Mouse (Mus musculus): ENCODE results near the gene Tsfm. TPM values are rescaled to one million over a fixed set of nuclear protein-coding genes. Genes with fewer than 3 reads are reported as not detected.

Tsfm gene
- total RNA-seq, 4 experiments from 2014 or later = 24.5 to 31.8 (median 27.5) TPM

DNA sequence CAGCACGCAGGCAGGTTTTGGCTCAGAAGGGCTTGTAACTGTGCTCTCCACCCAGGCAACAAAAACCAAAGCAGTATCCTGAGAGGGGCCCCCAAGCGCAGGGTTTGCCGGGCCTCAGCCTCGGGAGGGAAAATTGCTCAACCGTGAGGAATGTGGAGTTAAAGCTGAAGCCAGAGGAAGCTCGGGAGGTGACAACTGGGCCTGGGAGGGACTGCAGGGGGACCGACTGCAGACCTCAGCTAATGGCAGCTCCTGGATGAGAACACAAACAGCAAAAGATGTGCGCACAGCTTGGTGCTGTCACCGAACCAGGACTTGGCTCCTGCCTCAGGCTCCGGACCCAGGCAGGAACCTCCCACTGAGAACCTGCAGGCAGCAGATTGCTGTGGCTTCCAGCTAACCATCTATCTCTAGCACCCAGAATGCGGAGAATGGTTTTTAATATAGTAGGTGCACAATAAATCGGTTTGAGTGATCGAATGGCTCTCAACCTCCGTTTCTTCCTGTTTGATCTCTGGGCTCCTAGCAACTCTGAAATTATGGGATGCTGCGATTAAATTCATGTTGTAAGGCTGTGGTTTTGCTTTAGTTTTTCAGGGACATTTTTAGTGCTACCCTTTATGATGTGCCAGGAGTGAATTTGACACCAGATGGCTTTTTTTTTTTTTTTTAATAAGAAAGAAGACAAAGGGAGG is 68.2 kb downstream of the Tsfm start:
- DNase-seq (ENCODE audit: low spot score in 2 of 2) = peak; percentile 60 to 68

DNA sequence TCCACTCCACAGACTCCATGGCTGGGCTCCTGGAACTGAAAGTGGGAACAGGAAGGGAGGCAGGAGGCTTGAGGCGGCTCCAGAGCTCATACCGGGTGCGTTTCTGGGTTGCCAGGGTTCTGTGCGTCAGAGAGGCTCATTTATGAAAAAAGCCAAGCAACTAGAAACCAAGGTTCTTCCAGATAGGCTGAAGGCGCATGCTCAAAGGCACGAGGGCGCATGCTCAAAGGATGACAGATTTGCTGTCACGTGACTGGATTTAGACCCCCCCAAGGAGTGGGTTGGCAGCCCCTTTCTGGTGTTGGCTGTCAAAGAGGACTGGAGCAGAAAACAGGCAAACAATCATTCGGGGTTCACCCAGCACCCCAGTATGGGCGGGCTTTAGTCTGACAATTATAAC is 68.9 kb downstream of the Tsfm start:
- peak; percentile 62 for DNase-seq (ENCODE audit: low spot score in 2 of 2)

Small RNA genes within 50 kb of the gene (microRNA-seq; reads per million reads assigned to microRNA genes)
- gene Mir26a-2 = 62.9 to 63.5 reads per million in 2 experiments
- 0 reads per million in 2 experiments for gene Mir546

Other genes with a start within 250 kb of the Tsfm start
- 10 to 100 TPM in 3 of 4 experiments, 1 to 10 TPM in 1; 7.5 to 11.2 (median 10.5) TPM for gene Atp23, start 129.5 kb downstream of the Tsfm start, total RNA-seq (2022)
- gene Ctdsp2, start 52.1 kb downstream of the Tsfm start, total RNA-seq (2022) = 100 to 1,000 TPM; 104 to 120 (median 111) TPM
- gene Avil, start 30.1 kb downstream of the Tsfm start, total RNA-seq (2022) = under 1 TPM; 0.11 to 0.39 (median 0.18) TPM
- gene Mettl1, start 10.6 kb upstream of the Tsfm start, total RNA-seq (2022) = 10 to 100 TPM; 13.1 to 16.0 (median 14.5) TPM
- gene Eef1akmt3, start 10.7 kb upstream of the Tsfm start, total RNA-seq (2022) = under 1 TPM in 3 of 4 experiments, not detected in 1; 0.23 to 0.33 (median 0.31) TPM
- 1 to 10 TPM in 1 of 4 experiments, under 1 TPM in 3; 0.14 to 1.1 (median 0.48) TPM for gene Cyp27b1, start 17.4 kb upstream of the Tsfm start, total RNA-seq (2022)
- 10 to 100 TPM; 14.8 to 21.9 (median 20.4) TPM for gene March9, start 29.3 kb upstream of the Tsfm start, total RNA-seq (2022)
- 10 to 100 TPM; 84.1 to 95.2 (median 91.1) TPM for gene Cdk4, start 32.7 kb upstream of the Tsfm start, total RNA-seq (2022)
- 10 to 100 TPM; 62.9 to 68.4 (median 66.1) TPM for gene Tspan31, start 39.4 kb upstream of the Tsfm start, total RNA-seq (2022)
- 100 to 1,000 TPM; 657 to 727 (median 692) TPM for gene Agap2, start 44.4 kb upstream of the Tsfm start, total RNA-seq (2022)
- gene Os9, start 90.3 kb upstream of the Tsfm start, total RNA-seq (2022) = 100 to 1,000 TPM in 2 of 4 experiments, 10 to 100 TPM in 2; 98.1 to 120 (median 109) TPM
- 100 to 1,000 TPM; 113 to 123 (median 113) TPM for gene B4galnt1, start 134.4 kb upstream of the Tsfm start, total RNA-seq (2022)
- gene Slc26a10, start 149.8 kb upstream of the Tsfm start, total RNA-seq (2022) = 10 to 100 TPM; 12.2 to 17.5 (median 14.4) TPM
- 100 to 1,000 TPM; 310 to 386 (median 350) TPM for gene Arhgef25, start 159.2 kb upstream of the Tsfm start, total RNA-seq (2022)
- gene Dtx3, start 164.9 kb upstream of the Tsfm start, total RNA-seq (2022) = 100 to 1,000 TPM; 214 to 267 (median 229) TPM
- gene Pip4k2c, start 180.7 kb upstream of the Tsfm start, total RNA-seq (2022) = 100 to 1,000 TPM in 1 of 4 experiments, 10 to 100 TPM in 3; 95.0 to 107 (median 98.9) TPM
- 100 to 1,000 TPM; 807 to 850 (median 831) TPM for gene Kif5a, start 232.5 kb upstream of the Tsfm start, total RNA-seq (2022)
- gene Dctn2, start 235.5 kb upstream of the Tsfm start, total RNA-seq (2022) = 100 to 1,000 TPM; 260 to 271 (median 262) TPM